Mouse (Mus musculus) olfactory bulb, adult 2 months (tissue): ENCODE data around the gene Hcn2. TPM values are rescaled to one million over a fixed set of nuclear protein-coding genes. Genes with fewer than 3 reads are reported as not detected.

ENCODE experiments used
- H3K27ac ChIP-seq: fragments of 200-500 bp; 2 replicates; pipeline ENCODE4 v1.5.1; 2012; ENCODE audit warnings: low read depth, low read length; ENCODE audit not compliant: insufficient read depth
- H3K4me1 ChIP-seq: fragments of 200-500 bp; 2 replicates; pipeline ENCODE4 v1.6.1; 2012; ENCODE audit warnings: low read length; ENCODE audit not compliant: control insufficient read depth, insufficient read depth
- H3K4me3 ChIP-seq: fragments of 200-500 bp; 2 replicates; pipeline ENCODE4 v1.5.1; 2012; ENCODE audit warnings: mild to moderate bottlenecking, low read depth, low read length, moderate library complexity; ENCODE audit not compliant: insufficient read depth
- CTCF ChIP-seq: fragments of 200-500 bp; IDR thresholded peaks from 2 replicates; pipeline ENCODE4 v1.5.1; 2012; ENCODE audit warnings: low read depth, mild to moderate bottlenecking, low read length, moderate library complexity; ENCODE audit not compliant: insufficient read depth
- POLR2A ChIP-seq: fragments of 200-500 bp; IDR thresholded peaks from 2 replicates; pipeline ENCODE4 v1.6.1; 2012; ENCODE audit warnings: mild to moderate bottlenecking, low read depth, low read length, moderate library complexity; ENCODE audit not compliant: insufficient read depth
- WGBS: fragments of 180-500 bp; shearing (Covaris S2); methylation state at CpG from one replicate; pipeline ENCODE4 v1.1.7; 2018; 5-methylcytosine and 5-hydroxymethylcytosine counted together
- polyA plus RNA-seq: library from polyadenylated mRNA; stranded (reverse); fragments of >200 nt; gene quantifications from 2 replicates; pipeline ENCODE4 v1.2.4, GENCODE M21; 2012; ENCODE audit warnings: low replicate concordance; ENCODE audit not compliant: missing spikeins, insufficient read depth, insufficient read length

Hcn2 gene
- polyA plus RNA-seq, 1 experiment: not detected

DNA sequence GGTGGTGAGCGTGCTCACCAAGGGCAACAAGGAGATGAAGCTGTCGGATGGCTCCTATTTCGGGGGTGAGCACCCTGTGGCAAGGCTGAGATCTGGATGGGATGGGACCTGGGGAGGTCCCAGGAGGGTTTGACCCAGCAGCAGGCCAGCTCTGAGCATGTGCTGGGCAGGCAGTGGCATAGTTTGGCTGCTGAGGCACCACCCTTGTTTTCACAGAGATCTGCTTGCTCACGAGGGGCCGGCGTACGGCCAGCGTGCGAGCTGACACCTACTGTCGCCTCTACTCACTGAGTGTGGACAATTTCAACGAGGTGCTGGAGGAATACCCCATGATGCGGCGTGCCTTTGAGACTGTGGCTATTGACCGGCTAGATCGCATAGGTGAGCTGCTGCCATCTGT, 17.4 kb downstream of the Hcn2 start:
- H3K4me3 ChIP-seq: no peak overlapping the region
- WGBS: 95% methylated on average over 15 of the region's 15 CpGs
- H3K4me1 ChIP-seq: peaks cover 8% of the 10 kb centered on the region
- H3K27ac ChIP-seq: no peak overlapping the region
- TF ChIP-seq CTCF: no peak

DNA sequence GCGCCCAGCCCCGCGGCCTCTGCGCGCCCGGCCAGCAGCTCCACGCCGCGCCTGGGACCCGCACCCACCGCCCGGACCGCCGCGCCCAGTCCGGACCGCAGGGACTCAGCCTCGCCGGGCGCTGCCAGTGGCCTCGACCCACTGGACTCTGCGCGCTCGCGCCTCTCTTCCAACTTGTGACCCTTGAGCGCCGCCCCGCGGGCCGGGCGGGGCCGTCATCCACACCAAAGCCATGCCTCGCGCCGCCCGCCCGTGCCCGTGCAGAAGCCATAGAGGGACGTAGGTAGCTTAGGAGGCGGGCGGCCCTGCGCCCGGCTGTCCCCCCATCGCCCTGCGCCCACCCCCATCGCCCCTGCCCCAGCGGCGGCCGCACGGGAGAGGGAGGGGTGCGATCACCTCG, 18.9 kb downstream of the Hcn2 start:
- no peak for TF ChIP-seq CTCF
- no peak for TF ChIP-seq POLR2A
- WGBS: 57% methylated on average over 51 of the region's 52 CpGs
- H3K4me1 ChIP-seq: no peaks in the 10 kb centered on the region
- no peak overlapping the region for H3K27ac ChIP-seq
- no peak overlapping the region for H3K4me3 ChIP-seq

DNA sequence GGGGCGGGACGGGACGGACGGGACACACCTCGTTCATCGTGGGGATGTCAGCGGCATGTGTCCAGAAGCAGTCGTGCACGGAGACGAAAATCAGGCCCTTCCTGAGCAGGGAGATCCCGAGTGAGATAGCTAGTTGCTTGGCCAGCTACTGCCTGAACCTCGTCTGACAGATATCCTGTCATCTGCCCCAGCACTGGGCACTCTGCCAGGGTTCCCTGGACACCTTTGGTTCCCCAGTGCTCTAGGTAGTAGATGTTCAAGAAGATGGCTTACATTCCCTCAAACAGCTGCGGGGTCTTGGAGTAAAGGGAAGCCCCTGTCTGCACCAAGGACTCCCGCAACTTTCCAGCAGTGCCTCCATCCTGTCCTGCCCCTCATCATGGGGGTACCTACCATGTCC, 20.3 kb downstream of the Hcn2 start:
- TF ChIP-seq CTCF: no peak
- no peak for TF ChIP-seq POLR2A
- H3K27ac ChIP-seq: no peak overlapping the region
- WGBS: 86% methylated on average over 14 of the region's 14 CpGs
- H3K4me1 ChIP-seq: no peaks in the 10 kb centered on the region
- no peak overlapping the region for H3K4me3 ChIP-seq

DNA sequence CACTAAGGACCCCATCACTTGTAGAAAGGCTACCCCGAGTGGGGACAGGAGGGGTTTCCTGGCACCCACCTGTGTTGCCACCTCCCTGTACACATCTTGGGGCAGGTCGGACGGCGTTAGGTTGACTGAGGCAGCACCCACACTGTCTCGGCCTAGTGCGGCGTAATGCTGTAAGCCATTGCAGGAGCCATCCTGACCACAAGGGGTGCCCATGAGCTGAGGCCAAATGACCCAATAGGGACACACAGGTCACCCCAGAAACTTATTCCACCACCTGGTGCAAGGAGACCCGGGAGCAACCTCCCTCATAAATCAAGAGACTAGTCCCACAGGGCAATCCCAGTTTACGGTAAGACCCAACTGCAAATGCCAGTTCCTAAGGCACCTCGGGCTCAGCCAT, 21.8 kb downstream of the Hcn2 start:
- H3K4me3 ChIP-seq: no peak overlapping the region
- H3K27ac ChIP-seq: no peak overlapping the region
- TF ChIP-seq CTCF (peak; percentile 35; the same call in 1 of the 2 replicates), POLR2A (no peak)
- WGBS: 86% methylated on average over 10 of the region's 10 CpGs
- H3K4me1 ChIP-seq: no peaks in the 10 kb centered on the region

DNA sequence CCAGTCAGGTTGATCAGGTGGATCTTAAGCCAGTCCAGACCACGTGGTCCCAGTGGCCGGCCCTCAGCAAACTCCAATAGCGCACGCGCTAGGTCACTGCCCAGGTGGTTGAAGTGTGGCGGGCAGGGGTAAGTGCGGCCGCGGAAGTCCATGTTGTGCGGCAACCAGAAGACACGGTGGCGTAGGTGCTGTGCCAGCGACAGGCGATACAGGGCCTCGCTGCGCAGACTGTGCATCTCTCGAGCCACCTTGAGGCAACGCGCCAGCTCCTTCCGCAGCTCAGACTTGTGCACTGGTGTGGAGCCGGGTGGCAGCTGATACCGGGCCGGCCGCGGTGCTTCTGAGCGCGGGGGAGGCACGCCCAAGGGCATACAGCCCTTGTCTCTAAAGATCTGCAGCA, 22.8 kb downstream of the Hcn2 start:
- H3K27ac ChIP-seq: no peak overlapping the region
- TF ChIP-seq POLR2A: no peak
- no peaks in the 10 kb centered on the region for H3K4me1 ChIP-seq
- H3K4me3 ChIP-seq: no peak overlapping the region
- 96% methylated on average over 28 of the region's 28 CpGs for WGBS

DNA sequence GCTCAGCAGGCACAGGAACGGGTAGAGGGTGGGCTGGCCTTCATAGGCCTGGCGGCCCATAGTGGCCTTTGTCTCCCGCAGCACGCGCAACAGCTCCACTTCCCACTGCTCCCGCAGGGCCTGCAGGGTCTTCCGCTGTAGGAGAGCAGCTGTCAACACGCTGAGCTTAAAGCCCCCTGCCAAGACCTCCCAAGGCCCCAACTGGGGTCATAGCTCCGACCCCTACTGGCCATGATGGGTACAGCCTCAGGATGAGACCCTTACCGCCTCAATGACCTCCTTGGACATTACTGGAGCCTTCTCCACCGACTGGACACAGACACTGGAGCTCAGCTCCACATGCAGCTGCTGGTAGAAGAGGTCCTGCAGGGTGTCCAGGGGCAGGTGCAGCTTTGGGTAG, 24.4 kb downstream of the Hcn2 start:
- TF ChIP-seq POLR2A: no peak
- TF ChIP-seq CTCF: no peak
- Histone ChIP-seq H3K4me1 (peaks cover 4% of the 10 kb centered on the region; the same call in 1 of the 2 replicates), H3K27ac (no peak overlapping the region), H3K4me3 (no peak overlapping the region)
- 51% methylated on average over 11 of the region's 11 CpGs for WGBS

DNA sequence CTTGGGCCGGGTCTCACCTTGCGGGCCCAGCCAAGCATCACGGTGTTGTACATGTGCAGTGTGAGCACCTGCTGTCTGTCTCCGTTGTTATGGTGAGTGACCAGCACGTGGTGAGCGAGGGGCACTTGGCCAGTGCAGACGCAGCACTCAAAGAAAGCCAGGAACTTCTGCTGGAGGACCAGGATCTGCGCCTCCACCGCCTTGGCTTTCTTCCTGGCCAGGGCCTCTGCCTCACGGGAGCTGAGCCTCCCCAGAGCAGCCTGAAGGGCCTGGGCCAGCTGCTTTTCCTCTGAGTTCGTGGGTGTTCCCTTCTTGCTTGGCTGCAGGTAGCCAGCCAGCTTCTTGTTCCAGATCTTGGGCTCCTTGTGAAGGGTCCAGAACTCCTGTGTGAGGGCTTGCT, 26.7 kb downstream of the Hcn2 start:
- WGBS: 87% methylated on average over 11 of the region's 11 CpGs

DNA sequence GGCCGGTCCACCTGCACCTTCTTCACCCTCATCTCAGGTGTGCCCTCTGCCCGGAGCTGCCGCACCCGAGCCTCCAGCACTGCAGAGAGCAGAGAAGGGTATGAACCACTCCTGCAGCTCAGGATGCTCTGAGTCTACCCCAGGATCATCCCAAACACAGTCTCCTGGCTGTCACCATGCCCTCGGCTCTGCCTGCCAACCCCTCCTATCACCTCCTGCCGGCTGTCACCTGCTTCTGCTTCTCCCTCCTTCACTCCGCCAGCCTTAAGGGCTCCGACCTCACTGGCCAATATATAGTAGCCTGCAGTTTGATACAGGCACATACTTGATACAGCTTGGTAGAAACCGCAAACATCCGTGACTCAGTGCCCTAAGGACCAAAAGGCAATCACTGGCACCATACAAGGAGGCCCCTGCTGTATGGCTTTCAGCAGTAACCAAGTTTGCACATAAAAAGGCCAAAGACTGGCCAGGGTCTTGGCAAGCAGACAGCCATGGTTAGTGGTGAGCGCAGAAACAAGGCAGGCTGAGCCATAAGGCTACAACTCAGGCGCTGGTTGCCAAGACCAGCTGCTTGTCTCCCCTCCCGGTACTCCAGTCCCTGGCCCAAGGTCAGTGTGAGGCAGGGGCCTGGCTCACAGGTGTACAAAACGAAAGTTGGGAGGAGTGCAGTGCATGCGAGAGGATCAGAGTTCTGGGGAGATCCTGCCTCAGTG, 27.4 kb downstream of the Hcn2 start:
- TF ChIP-seq CTCF (no peak), POLR2A (no peak)
- Histone ChIP-seq H3K4me1 (peaks cover 4% of the 10 kb centered on the region; the same call in 1 of the 2 replicates), H3K27ac (no peak overlapping the region), H3K4me3 (no peak overlapping the region)
- 89% methylated on average over 15 of the region's 15 CpGs for WGBS

More for the DNA sequence above, 26.7 kb downstream of the Hcn2 start:
- peaks cover 4% of the 10 kb centered on the region; the same call in 1 of the 2 replicates for H3K4me1 ChIP-seq
- no peak overlapping the region for H3K27ac ChIP-seq
- H3K4me3 ChIP-seq: no peak overlapping the region
- TF ChIP-seq POLR2A (no peak), CTCF (no peak)

DNA sequence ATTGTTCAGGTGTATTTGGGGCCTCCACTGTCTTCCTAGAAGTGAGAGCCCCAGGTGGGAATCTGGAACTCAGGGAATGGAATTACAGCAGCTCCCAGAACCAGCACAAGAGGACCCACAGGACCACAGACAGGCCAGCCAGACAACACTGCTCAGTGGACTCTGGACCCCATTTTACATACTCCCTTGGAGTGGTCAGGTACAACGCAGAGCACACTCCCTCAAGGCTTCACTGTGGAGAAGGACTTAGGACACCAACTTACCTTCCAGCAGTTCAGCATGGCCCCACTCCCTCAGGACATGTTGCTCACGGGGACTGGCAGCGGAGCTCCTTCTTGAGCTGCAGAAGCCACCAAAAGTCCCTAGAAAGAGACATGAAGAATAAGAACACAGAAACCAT, 29.0 kb downstream of the Hcn2 start:
- WGBS: 94% methylated on average over 3 of the region's 3 CpGs
- Histone ChIP-seq H3K4me3 (no peak overlapping the region), H3K4me1 (peaks cover 4% of the 10 kb centered on the region; the same call in 1 of the 2 replicates), H3K27ac (no peak overlapping the region)
- no peak for TF ChIP-seq POLR2A
- TF ChIP-seq CTCF: no peak
